Mouse (Mus musculus): Measurements from ENCODE around the gene Crhr2. TPM values are rescaled to one million over a fixed set of nuclear protein-coding genes. Genes with fewer than 3 reads are reported as not detected.
A peak's percentile ranks its signal among the peaks of the same experiment; 100 is the strongest.

The Crhr2 gene
- polyA plus RNA-seq, 1 experiment from 2014 or later = 1.2 TPM

DNA sequence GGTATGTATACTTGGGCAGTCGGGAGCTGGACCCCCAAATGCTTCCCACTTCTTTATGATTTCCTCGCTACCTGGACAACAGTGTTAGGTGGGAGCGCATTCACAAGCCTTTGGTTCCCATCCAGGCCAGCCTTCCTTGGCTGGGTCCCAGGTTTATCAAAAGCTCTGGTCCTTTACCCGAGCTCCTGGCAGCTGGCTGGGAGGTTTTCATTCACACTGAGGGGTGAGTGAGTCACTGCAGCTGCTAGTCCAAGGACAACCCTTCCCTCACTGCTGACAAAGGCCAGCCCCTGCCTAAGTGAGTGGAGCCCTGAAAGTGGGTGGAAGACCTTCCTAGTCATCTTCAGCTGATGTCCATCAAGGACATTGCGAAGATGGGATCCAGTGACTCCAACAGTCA, 34.8 kb downstream of the Crhr2 start:
- WGBS = 79% methylated on average over 5 of the region's 5 CpGs
- H3K36me3 ChIP-seq (ENCODE audit: control insufficient read depth, insufficient read depth, low read length) = no peaks in the 10 kb centered on the region
- no peaks in the 10 kb centered on the region for H3K9me3 ChIP-seq (ENCODE audit: control insufficient read depth, low read length)
- no peak overlapping the region for H3K4me2 ChIP-seq (ENCODE audit: low read length)
- H3K4me1 ChIP-seq (ENCODE audit: control insufficient read depth, insufficient read depth, low read length) = no peaks in the 10 kb centered on the region
- ATAC-seq (ENCODE audit: low FRiP score, low TSS enrichment) (no peak), DNase-seq (peak; percentile 19)
- no peaks in the 10 kb centered on the region for H3K27me3 ChIP-seq (ENCODE audit: control insufficient read depth, insufficient read depth, low read length)
- H3K27ac ChIP-seq (replicated peaks; ENCODE audit: low read depth, low read length) = no peak overlapping the region
- no peak overlapping the region for H3K4me3 ChIP-seq (replicated peaks; ENCODE audit: low read depth, low read length)
- H3K9ac ChIP-seq (replicated peaks; ENCODE audit: low read length) = no peak overlapping the region

DNA sequence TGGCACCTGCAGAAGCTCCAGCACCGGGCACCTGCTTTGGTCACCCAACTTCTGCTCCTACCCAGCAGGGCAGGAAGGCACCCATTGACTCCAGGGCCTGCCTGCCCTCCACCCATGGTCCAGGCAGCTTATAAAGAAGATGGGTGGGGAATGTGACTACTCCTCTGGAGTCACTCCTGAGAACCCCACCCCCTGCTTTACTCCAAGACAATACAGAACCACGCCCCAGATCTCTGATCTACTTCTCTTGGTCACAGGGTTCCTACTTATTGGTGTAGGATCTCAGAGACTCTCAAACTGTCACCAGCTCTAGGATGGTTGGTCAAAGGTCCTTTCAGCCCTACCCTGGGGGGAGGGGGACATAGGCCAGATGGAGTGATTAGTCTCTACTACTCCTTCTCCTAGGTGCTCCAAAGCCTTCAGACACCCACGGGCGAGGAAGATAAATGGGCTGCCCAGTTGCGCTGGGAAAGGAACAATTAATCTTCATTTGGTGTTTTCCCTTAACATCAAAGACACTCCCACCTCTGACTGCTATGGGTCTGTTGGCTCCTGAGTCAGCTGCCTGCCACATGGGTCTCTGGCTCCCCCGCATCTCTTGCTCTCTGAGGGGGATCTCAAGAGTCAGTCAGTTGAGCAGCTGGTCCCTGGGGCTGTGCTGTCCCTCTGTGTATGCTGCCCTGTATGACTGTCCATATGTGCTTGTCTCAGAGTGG, 39.2 kb downstream of the Crhr2 start:
- Histone ChIP-seq H3K4me1 (ENCODE audit: control insufficient read depth, insufficient read depth, low read length) (no peaks in the 10 kb centered on the region), H3K9me3 (ENCODE audit: control insufficient read depth, low read length) (no peaks in the 10 kb centered on the region), H3K27me3 (ENCODE audit: control insufficient read depth, insufficient read depth, low read length) (no peaks in the 10 kb centered on the region), H3K4me3 (replicated peaks; ENCODE audit: low read depth, low read length) (no peak overlapping the region), H3K4me2 (ENCODE audit: low read length) (no peak overlapping the region), H3K36me3 (ENCODE audit: control insufficient read depth, insufficient read depth, low read length) (no peaks in the 10 kb centered on the region), H3K27ac (replicated peaks; ENCODE audit: low read depth, low read length) (no peak overlapping the region), H3K9ac (replicated peaks; ENCODE audit: low read length) (no peak overlapping the region)
- 81% methylated on average over 6 of the region's 6 CpGs for WGBS
- DNase-seq = no peak
- ATAC-seq (ENCODE audit: low FRiP score, low TSS enrichment) = no peak

DNA sequence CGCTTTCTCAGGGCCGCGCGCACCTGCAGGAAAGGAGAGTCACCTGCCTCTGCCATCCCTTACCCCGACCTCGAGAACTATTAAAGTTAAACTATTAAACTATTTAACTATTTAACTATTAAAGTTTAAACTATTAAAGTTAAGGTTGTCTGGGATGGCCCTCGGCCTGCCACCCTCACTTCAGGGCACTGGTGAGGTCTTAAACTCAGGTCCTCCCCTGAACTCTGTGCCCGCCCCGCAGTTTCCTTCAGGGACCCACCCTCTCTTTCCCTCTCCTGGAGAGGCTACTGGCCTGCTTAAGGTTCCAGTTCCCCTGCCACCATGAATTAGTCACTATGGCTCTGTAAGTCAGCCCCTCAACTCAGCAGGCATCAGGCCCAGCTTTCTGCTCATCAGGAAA, 41.4 kb downstream of the Crhr2 start:
- no peak for DNase-seq
- Histone ChIP-seq H3K27ac (replicated peaks; ENCODE audit: low read depth, low read length) (no peak overlapping the region), H3K27me3 (ENCODE audit: control insufficient read depth, insufficient read depth, low read length) (no peaks in the 10 kb centered on the region), H3K4me1 (ENCODE audit: control insufficient read depth, insufficient read depth, low read length) (no peaks in the 10 kb centered on the region), H3K9me3 (ENCODE audit: control insufficient read depth, low read length) (no peaks in the 10 kb centered on the region), H3K4me2 (ENCODE audit: low read length) (no peak overlapping the region), H3K9ac (replicated peaks; ENCODE audit: low read length) (no peak overlapping the region), H3K36me3 (ENCODE audit: control insufficient read depth, insufficient read depth, low read length) (no peaks in the 10 kb centered on the region), H3K4me3 (replicated peaks; ENCODE audit: low read depth, low read length) (no peak overlapping the region)
- 98% methylated on average over 9 of the region's 9 CpGs for WGBS
- ATAC-seq (ENCODE audit: low FRiP score, low TSS enrichment) = no peak

DNA sequence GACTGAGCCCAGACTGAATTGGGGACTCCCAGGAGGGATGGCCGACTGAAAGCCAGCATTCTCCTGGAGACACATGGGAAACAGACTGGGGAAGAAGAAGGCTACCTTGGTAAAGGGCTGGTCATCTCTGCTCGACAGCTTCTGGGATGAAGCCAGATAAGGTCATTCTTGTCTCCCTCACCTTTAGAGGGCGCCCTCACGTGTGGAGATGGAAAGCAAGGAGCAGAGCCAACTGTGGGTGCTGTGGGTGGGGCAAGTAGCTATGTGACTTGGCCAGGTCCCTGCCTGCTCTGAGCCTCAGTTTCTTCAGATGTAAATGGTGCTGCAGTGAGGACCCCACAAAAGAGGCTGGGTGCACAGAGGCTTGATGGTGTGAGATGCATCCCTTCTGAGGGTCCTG, 42.2 kb downstream of the Crhr2 start:
- Histone ChIP-seq H3K9ac (replicated peaks; ENCODE audit: low read length) (no peak overlapping the region), H3K9me3 (ENCODE audit: control insufficient read depth, low read length) (no peaks in the 10 kb centered on the region), H3K27me3 (ENCODE audit: control insufficient read depth, insufficient read depth, low read length) (no peaks in the 10 kb centered on the region), H3K4me2 (ENCODE audit: low read length) (no peak overlapping the region), H3K27ac (replicated peaks; ENCODE audit: low read depth, low read length) (no peak overlapping the region), H3K4me1 (ENCODE audit: control insufficient read depth, insufficient read depth, low read length) (no peaks in the 10 kb centered on the region), H3K4me3 (replicated peaks; ENCODE audit: low read depth, low read length) (no peak overlapping the region), H3K36me3 (ENCODE audit: control insufficient read depth, insufficient read depth, low read length) (no peaks in the 10 kb centered on the region)
- ATAC-seq (ENCODE audit: low FRiP score, low TSS enrichment) (no peak), DNase-seq (no peak)
- 42% methylated on average over 4 of the region's 4 CpGs for WGBS

DNA sequence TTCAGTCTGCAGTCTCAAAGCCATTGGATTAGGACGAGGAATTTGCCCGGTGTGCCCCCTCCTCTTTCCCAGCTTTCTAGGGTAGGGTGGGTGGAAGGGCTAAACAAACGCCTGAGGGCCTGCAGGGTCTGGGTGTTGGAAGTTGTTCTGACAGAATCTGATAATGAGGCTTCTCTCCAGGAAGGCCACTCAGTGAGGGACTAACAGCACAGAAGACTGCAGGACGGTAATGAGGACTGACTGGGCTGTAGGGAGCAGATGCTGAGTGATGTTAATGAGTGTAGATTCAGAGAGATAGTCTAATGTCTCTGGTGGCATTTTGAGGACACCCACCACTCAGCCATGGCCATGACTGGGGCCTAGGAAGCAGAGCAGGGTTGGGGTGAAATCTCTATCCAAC, 45.5 kb downstream of the Crhr2 start:
- Histone ChIP-seq H3K9me3 (ENCODE audit: control insufficient read depth, low read length) (no peaks in the 10 kb centered on the region), H3K4me2 (ENCODE audit: low read length) (no peak overlapping the region), H3K27ac (replicated peaks; ENCODE audit: low read depth, low read length) (no peak overlapping the region), H3K9ac (replicated peaks; ENCODE audit: low read length) (no peak overlapping the region), H3K4me3 (replicated peaks; ENCODE audit: low read depth, low read length) (no peak overlapping the region), H3K4me1 (ENCODE audit: control insufficient read depth, insufficient read depth, low read length) (no peaks in the 10 kb centered on the region), H3K27me3 (ENCODE audit: control insufficient read depth, insufficient read depth, low read length) (no peaks in the 10 kb centered on the region), H3K36me3 (ENCODE audit: control insufficient read depth, insufficient read depth, low read length) (no peaks in the 10 kb centered on the region)
- DNase-seq (peak; percentile 11), ATAC-seq (ENCODE audit: low FRiP score, low TSS enrichment) (no peak)
- 47% methylated on average over 4 of the region's 4 CpGs for WGBS

DNA sequence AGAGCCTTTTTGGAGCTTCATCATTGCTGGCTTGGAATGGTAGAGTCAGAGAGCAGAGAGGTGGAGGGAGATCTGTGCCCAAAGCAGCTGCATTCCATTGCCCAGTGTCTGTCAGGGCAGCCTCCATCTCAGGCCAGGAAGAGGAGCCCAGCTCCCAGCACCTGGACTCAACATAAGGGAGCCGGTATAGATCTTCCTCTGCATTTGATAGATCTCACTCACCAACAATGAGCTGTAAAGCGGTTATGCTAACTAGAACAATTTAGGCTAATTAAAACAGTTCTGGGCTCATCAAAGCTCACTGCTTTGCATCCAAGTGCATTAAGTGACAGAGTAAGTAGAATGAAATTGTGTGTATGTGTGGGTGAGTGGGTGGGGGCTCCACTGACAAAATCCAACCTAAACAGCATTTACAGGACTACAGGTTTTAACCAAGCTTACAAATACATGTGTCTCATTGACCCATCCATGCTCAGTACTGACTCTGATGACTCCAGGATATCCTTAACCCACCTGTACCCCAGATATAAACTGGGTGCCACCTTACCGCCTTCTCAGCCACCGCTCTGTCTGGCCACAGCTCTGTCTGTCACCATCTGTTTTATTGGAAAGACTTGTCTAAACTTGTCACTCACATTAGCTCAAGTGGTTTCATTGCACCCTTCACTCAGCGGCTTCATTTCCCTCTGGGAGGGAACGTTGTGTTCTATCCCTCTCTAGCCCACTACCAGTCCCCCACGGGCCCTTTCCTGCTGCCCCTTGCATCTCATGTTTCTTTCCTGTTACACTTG, 50.4 kb downstream of the Crhr2 start:
- Histone ChIP-seq H3K4me1 (ENCODE audit: control insufficient read depth, insufficient read depth, low read length) (no peaks in the 10 kb centered on the region), H3K4me3 (replicated peaks; ENCODE audit: low read depth, low read length) (no peak overlapping the region), H3K4me2 (ENCODE audit: low read length) (no peak overlapping the region), H3K9me3 (ENCODE audit: control insufficient read depth, low read length) (no peaks in the 10 kb centered on the region), H3K27ac (replicated peaks; ENCODE audit: low read depth, low read length) (no peak overlapping the region), H3K27me3 (ENCODE audit: control insufficient read depth, insufficient read depth, low read length) (no peaks in the 10 kb centered on the region), H3K9ac (replicated peaks; ENCODE audit: low read length) (no peak overlapping the region), H3K36me3 (ENCODE audit: control insufficient read depth, insufficient read depth, low read length) (peaks cover 37% of the 10 kb centered on the region)
- ATAC-seq (ENCODE audit: low FRiP score, low TSS enrichment) = no peak
- 88% methylated on average over 7 of the region's 7 CpGs for WGBS
- no peak for DNase-seq

DNA sequence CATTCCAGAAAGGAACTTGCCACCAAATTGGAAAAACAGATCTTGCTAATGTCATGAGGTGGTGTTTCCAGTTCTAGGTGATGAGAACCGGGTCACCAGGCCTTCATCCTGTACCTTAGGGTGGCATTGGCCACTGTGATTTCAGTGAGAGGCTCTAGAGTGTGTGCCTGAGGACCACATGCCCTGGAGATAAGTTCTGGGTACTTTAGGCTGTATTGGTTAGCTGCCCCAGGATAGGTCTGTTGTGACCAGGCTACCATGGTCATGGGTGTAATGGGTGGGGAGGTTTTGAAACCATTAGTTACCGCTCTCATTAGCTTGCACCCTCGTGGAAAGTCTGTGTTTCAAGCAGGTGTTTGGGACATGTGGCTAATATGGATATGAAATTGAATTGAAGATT, 51.4 kb downstream of the Crhr2 start:
- Histone ChIP-seq H3K4me2 (ENCODE audit: low read length) (no peak overlapping the region), H3K36me3 (ENCODE audit: control insufficient read depth, insufficient read depth, low read length) (peaks cover 48% of the 10 kb centered on the region), H3K9ac (replicated peaks; ENCODE audit: low read length) (no peak overlapping the region), H3K27me3 (ENCODE audit: control insufficient read depth, insufficient read depth, low read length) (no peaks in the 10 kb centered on the region), H3K4me1 (ENCODE audit: control insufficient read depth, insufficient read depth, low read length) (no peaks in the 10 kb centered on the region), H3K4me3 (replicated peaks; ENCODE audit: low read depth, low read length) (no peak overlapping the region), H3K27ac (replicated peaks; ENCODE audit: low read depth, low read length) (no peak overlapping the region), H3K9me3 (ENCODE audit: control insufficient read depth, low read length) (no peaks in the 10 kb centered on the region)
- WGBS = 94% methylated on average over 3 of the region's 3 CpGs
- DNase-seq (no peak), ATAC-seq (ENCODE audit: low FRiP score, low TSS enrichment) (no peak)

DNA sequence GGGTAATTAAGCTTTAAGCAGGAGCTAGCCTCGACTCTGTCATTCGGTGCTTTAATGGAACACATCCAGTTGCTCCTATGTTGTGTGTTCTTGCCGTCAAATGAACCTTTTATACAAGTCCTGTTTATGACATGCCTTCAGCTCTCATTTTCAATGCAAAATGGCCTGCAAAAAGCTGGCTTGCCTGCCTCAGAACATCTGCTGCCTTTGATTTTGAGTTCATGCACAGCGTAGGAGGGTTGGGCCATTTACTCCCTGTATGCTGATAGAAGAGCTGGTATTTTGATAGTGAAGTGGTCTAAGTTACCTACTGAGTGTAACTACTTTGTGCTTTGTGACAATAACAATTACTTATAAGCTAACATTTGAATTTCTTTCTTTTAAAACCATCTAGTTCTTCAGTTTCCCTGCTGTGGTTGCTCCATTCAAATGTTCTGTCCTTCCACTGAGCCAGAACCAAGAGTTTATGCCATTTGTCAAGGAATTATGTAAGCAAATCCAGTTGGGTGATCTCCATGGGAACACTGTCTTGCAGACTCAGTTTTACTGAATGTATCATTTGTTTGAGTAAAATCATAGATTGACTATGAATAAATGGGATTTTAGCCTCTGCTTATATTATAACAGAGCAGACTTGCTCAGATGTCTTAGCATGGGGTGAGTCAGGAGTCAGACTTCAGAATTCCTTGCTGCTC, 56.1 kb downstream of the Crhr2 start:
- Histone ChIP-seq H3K27me3 (ENCODE audit: control insufficient read depth, insufficient read depth, low read length) (no peaks in the 10 kb centered on the region), H3K36me3 (ENCODE audit: control insufficient read depth, insufficient read depth, low read length) (peaks cover 90% of the 10 kb centered on the region), H3K4me1 (ENCODE audit: control insufficient read depth, insufficient read depth, low read length) (no peaks in the 10 kb centered on the region), H3K4me2 (ENCODE audit: low read length) (no peak overlapping the region), H3K9me3 (ENCODE audit: control insufficient read depth, low read length) (no peaks in the 10 kb centered on the region), H3K4me3 (replicated peaks; ENCODE audit: low read depth, low read length) (no peak overlapping the region), H3K27ac (replicated peaks; ENCODE audit: low read depth, low read length) (no peak overlapping the region), H3K9ac (replicated peaks; ENCODE audit: low read length) (no peak overlapping the region)
- WGBS = 93% methylated on average over 4 of the region's 4 CpGs
- DNase-seq (no peak), ATAC-seq (ENCODE audit: low FRiP score, low TSS enrichment) (no peak)

All from midbrain, embryonic 14.5 days (tissue).